Mouse (Mus musculus) kidney, adult 2 months (tissue): ENCODE measurements at regions not wholly inside any gene's neighbourhood (a gene's known extent, or its start where the extent isn't known, plus 50 kb on each side); places are given as distances from the start of the nearest gene placed in this dataset.

Experiments
- DNase-seq: peaks from one replicate; pipeline ENCODE4 v3.0.0; 2021
- H3K27ac ChIP-seq: fragments of 200-500 bp; 2 replicates; pipeline ENCODE4 v1.5.1; 2012; ENCODE audit warnings: low read depth, low read length, control low read depth, inconsistent platforms; ENCODE audit not compliant: insufficient read depth
- H3K27me3 ChIP-seq: fragments of 200-500 bp; replicated peaks from 2 replicates; pipeline ENCODE4 v1.6.1; 2012; ENCODE audit warnings: mild to moderate bottlenecking, moderate library complexity, low read length, inconsistent platforms; ENCODE audit not compliant: control insufficient read depth, insufficient read depth
- H3K36me3 ChIP-seq: fragments of 200-500 bp; 2 replicates; pipeline ENCODE4 v1.6.1; 2012; ENCODE audit warnings: mild to moderate bottlenecking, moderate library complexity, low read length, inconsistent platforms; ENCODE audit not compliant: control insufficient read depth, insufficient read depth
- H3K4me1 ChIP-seq: fragments of 200-500 bp; 2 replicates; pipeline ENCODE4 v1.6.1; 2011; ENCODE audit warnings: low read length; ENCODE audit not compliant: control insufficient read depth, insufficient read depth
- H3K4me3 ChIP-seq: fragments of 200-500 bp; 2 replicates; pipeline ENCODE4 v1.5.1; 2011; ENCODE audit warnings: mild to moderate bottlenecking, low read depth, low read length, control low read depth; ENCODE audit not compliant: insufficient read depth
- CTCF ChIP-seq: fragments of 200-500 bp; conservative IDR thresholded peaks from 2 replicates; pipeline ENCODE4 v1.5.1; 2011; ENCODE audit warnings: low read depth, mild to moderate bottlenecking, control low read depth, low read length, moderate library complexity, mixed read lengths; ENCODE audit not compliant: insufficient read depth, insufficient read length
- POLR2A ChIP-seq: fragments of 200-500 bp; IDR thresholded peaks from one replicate; pipeline ENCODE4 v1.6.1; 2011; ENCODE audit warnings: low read depth, low read length, control low read depth
- WGBS: fragments of 180-500 bp; shearing (Covaris S2); methylation state at CpG from one replicate; pipeline ENCODE4 v1.1.7; 2018; 5-methylcytosine and 5-hydroxymethylcytosine counted together

GRCm38 (mm10) chr2:171800511-171801268, 242.6 kb downstream of the Cbln4 start:
- DNase-seq, result no peak
- WGBS, result 77% methylated on average over 10 of the region's 10 CpGs
- no peaks in the 10 kb centered on the region for H3K36me3 ChIP-seq
- H3K27ac ChIP-seq, result no peak overlapping the region
- no peak for TF ChIP-seq CTCF
- no peak for TF ChIP-seq POLR2A
- no peak overlapping the region for H3K4me3 ChIP-seq
- H3K27me3 ChIP-seq, result no peaks in the 10 kb centered on the region
- no peaks in the 10 kb centered on the region for H3K4me1 ChIP-seq

DNA sequence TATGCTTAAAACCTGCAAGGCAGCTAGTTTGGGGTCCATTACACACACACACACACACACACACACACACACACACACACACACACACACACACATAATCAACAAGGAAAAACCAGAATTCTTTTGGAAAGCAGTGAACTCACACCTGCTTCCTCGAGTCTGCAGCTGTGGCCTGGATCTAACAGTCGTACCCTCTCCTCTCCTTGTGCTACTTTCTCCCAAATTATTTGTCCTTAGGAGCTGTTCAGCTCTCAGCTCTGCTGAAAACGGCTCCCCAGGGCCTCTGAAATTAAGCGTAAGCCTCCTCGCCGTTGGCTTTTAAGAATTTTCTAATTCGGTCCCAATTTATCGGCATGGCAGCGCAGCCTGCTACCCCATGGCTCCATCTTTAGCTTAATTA, 243.9 kb downstream of the Cbln4 start:
- Histone ChIP-seq H3K36me3 (no peaks in the 10 kb centered on the region), H3K27ac (no peak overlapping the region), H3K27me3 (no peaks in the 10 kb centered on the region), H3K4me1 (no peaks in the 10 kb centered on the region), H3K4me3 (no peak overlapping the region)
- TF ChIP-seq POLR2A (no peak), CTCF (no peak)
- WGBS, result 65% methylated on average over 9 of the region's 9 CpGs
- no peak for DNase-seq

DNA sequence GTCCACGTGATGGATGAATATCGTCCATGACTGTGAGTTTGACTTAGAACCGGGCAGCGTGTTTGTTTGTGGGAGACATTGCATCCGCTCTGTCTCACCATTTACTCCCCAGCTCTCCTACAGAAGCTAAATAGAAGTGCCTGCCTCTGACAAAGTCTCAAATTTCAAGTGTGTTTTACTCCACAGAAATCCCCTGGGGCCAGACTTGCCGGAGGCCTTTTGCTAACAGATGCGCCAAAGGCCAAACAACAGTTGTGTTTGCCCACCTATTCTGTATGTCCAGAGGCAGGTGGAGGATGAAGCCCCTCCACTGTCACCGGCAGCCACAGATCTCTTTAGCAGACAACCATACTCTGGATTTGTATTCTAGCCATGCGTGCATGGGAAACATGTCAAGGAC, 252.6 kb downstream of the Cbln4 start:
- H3K4me3 ChIP-seq, result no peak overlapping the region
- 31% methylated on average over 9 of the region's 9 CpGs for WGBS
- H3K4me1 ChIP-seq, result no peaks in the 10 kb centered on the region
- H3K36me3 ChIP-seq, result no peaks in the 10 kb centered on the region
- no peak for DNase-seq
- no peak overlapping the region for H3K27ac ChIP-seq
- no peak for TF ChIP-seq CTCF
- H3K27me3 ChIP-seq, result no peaks in the 10 kb centered on the region; the same call in 1 of the 2 replicates

DNA sequence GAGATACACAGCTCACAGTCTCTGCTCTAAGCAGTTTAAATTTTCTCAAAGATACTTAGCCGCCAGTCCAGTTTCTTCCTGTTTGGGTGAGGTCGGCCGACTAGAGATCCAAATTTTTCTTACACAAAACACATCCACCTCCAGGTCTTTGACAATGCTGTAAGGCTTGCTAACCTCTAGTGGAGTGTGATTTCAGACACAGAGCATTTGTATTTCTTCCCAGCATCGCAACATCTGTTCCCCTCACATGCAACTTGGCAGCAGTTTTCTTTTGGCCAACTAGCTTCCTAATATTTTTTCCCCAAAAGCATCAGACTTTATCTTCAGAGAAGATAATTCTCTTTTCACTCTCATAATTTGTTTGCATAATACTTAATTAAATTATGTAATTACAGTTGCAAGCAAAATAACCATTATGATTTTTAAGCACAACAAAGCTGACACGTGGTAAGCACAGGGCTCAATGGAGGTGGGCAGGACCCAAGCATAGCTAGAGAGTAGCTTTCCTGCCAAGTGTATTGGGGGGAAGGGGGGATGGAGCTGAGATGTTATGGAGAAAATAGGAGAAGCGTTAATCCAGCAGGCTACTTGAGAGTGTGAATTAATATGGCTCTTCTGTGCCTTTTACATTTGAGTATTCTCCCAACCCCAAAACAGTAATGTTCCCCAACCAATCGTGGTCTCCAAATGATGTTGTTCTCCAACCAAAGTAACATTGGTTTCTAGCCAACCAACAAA, 276.9 kb downstream of the Cbln4 start:
- WGBS, result 83% methylated on average over 7 of the region's 7 CpGs
- DNase-seq, result no peak
- H3K4me1 ChIP-seq, result no peaks in the 10 kb centered on the region

GRCm38 (mm10) chr2:171765071-171765470, 278.2 kb downstream of the Cbln4 start:
- TF ChIP-seq POLR2A (no peak), CTCF (no peak)
- H3K4me3 ChIP-seq, result no peak overlapping the region
- H3K36me3 ChIP-seq, result no peaks in the 10 kb centered on the region
- H3K27ac ChIP-seq, result no peak overlapping the region
- H3K4me1 ChIP-seq, result no peaks in the 10 kb centered on the region
- WGBS, result 77% methylated on average over 4 of the region's 4 CpGs
- H3K27me3 ChIP-seq, result no peaks in the 10 kb centered on the region
- DNase-seq, result no peak

More for the DNA sequence above, 276.9 kb downstream of the Cbln4 start:
- TF ChIP-seq CTCF, result no peak
- TF ChIP-seq POLR2A, result no peak
- Histone ChIP-seq H3K27ac (no peak overlapping the region), H3K36me3 (no peaks in the 10 kb centered on the region), H3K27me3 (no peaks in the 10 kb centered on the region), H3K4me3 (no peak overlapping the region)

DNA sequence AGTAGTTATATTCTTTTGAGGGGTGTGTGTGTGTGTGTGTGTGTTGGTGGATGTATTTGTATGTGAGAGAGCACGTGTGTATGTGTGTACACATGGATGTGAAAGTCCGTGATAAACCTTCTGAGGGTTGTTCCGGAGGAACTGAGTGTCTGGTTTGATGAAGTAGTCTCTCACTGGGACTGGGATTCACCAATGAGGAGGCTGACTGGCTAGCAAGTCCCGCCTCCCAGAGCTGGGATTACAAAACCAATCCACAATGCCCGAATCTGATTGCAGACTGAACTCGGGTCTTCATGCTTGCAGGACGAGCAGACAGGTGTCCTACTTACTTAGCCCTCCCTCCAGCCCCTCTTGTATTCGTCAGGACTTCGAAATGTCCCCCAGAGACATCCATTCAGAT, 289.8 kb downstream of the Cbln4 start:
- DNase-seq, result no peak
- H3K4me3 ChIP-seq, result no peak overlapping the region
- no peaks in the 10 kb centered on the region for H3K27me3 ChIP-seq
- H3K4me1 ChIP-seq, result no peaks in the 10 kb centered on the region
- H3K36me3 ChIP-seq, result no peaks in the 10 kb centered on the region
- 79% methylated on average over 9 of the region's 9 CpGs for WGBS
- TF ChIP-seq POLR2A (no peak), CTCF (no peak)
- H3K27ac ChIP-seq, result no peak overlapping the region

DNA sequence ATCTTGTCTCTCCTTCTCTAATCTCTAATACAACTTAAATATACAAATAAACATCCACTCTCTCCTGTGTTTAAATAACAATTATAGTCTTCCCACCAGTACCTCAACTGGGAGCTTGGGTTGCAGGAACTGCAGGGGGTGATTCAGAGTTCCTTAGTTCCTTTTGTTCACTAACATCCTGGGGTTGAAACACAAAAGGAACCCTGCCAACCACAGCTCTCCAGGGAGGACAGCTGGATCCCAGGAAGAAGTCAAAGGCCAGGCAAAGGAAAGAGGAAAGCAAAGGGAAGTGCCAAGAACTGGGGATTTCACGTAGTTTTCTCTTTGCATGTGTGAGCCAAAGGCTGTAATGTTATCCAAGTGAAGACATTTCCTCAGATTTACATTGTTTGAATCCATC, 296.1 kb downstream of the Cbln4 start:
- Histone ChIP-seq H3K27me3 (no peaks in the 10 kb centered on the region), H3K36me3 (no peaks in the 10 kb centered on the region), H3K4me1 (no peaks in the 10 kb centered on the region), H3K27ac (no peak overlapping the region), H3K4me3 (no peak overlapping the region)
- DNase-seq, result no peak
- WGBS, result 67% methylated on average over 1 of the region's 1 CpGs
- TF ChIP-seq POLR2A, result no peak
- TF ChIP-seq CTCF, result no peak
